Mouse (Mus musculus): ENCODE results near the gene Nfkbil1. TPM values are rescaled to one million over a fixed set of nuclear protein-coding genes. Genes with fewer than 3 reads are reported as not detected.

Nfkbil1 gene
- polyA plus RNA-seq (2015; fragmentation: Nextera tagmentation; extraction: Ambion mirVana): 2.8 and 2.9 TPM in 2 replicates

DNA sequence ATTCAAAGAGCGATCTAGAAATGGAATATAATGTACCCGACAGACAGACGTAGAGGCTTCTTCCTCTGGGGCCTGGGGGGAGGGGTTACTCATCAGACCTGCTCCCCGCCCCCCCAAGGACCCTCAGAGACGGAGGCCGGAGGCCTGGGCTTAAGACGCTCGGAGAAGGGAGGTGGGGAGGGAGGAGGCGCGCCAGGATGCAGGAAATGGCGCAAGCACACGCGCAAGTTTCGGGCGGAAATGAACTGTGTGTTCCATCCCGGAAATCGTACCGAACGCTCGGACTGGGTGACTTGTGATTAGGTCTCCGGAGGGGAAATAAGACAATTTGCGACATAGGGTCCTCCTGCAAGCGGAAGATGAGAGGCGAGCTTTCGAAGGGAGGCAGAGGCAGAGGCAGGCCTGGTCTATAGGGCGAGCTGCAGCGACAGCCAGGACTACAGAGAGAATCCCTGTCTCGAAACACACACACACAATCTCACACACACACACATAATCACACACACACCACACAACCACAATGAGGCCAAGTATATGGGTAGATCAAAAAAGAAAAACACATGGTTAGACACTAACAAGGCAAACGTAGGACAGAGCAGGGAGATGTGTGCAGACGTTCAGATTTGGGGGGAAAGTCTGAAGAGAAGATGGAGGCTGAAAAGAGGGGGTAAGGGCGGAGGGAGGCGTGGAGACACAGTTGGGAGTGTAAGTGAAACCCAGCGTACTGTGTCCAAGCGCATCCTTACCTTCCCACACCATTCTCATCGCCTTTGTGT, at the start of gene Nfkbil1:
Gene Nfkbil1 (minus strand): TSS at position 179 of the 776 bp plus-strand sequence.
- H3K4me1 ChIP-seq (ENCODE audit: control insufficient read depth, low read depth, low read length): peaks cover 36% of the 10 kb centered on the region
- under 1% methylated on average over 35 of the region's 35 CpGs for WGBS (ENCODE audit: insufficient replicate concordance)

DNA sequence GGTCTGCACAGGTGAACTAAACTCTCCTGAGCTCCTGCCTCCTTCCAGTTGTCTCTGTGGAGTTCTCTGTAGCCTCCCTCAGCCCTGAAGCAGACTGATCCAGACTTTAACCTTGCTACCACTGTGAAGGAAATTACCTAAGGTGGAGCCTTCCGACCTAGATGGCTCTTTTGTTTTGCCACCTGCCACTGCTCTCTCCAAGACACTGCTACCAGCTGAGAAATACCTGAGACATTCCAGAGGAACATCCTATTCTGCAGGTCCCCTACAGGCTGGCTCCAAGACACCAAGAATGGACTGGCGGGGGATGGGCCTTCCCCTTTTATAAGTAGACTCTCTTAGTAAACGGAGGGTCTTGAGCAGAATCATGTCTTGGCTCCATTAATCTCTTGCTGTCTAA, 44.7 kb upstream of the Nfkbil1 start:
- H3K9ac ChIP-seq (ENCODE audit: low read depth, low read length): no peak overlapping the region
- H3K4me1 ChIP-seq (ENCODE audit: control insufficient read depth, low read depth, low read length): no peaks in the 10 kb centered on the region
- no peak for ATAC-seq (ENCODE audit: low read depth)
- WGBS (ENCODE audit: insufficient replicate concordance): 56% methylated on average over 3 of the region's 3 CpGs
- H3K4me3 ChIP-seq (ENCODE audit: low read depth, low read length): no peak overlapping the region
- no peaks in the 10 kb centered on the region for H3K9me3 ChIP-seq (replicated peaks; ENCODE audit: control insufficient read depth, low read length)
- no peaks in the 10 kb centered on the region for H3K36me3 ChIP-seq (ENCODE audit: control insufficient read depth, insufficient read depth)
- H3K27ac ChIP-seq (ENCODE audit: low read length): no peak overlapping the region
- H3K27me3 ChIP-seq (ENCODE audit: control insufficient read depth, insufficient read depth, low read depth, low read length): peaks cover 16% of the 10 kb centered on the region
- no peak overlapping the region for H3K4me2 ChIP-seq (ENCODE audit: low read depth, low read length)

More for the DNA sequence above, at the start of gene Nfkbil1:
- no peaks in the 10 kb centered on the region for H3K9me3 ChIP-seq (replicated peaks; ENCODE audit: control insufficient read depth, low read length)
- peak within 1 kb of the TSS; percentile 96 for H3K27ac ChIP-seq (ENCODE audit: low read length)
- peak; percentile 79 for ATAC-seq (ENCODE audit: low read depth)
- H3K27me3 ChIP-seq (ENCODE audit: control insufficient read depth, insufficient read depth, low read depth, low read length): no peaks in the 10 kb centered on the region
- H3K9ac ChIP-seq (ENCODE audit: low read depth, low read length): peak within 1 kb of the TSS; percentile 84
- peaks cover under 1% of the 10 kb centered on the region; the same call in 1 of the 2 replicates for H3K36me3 ChIP-seq (ENCODE audit: control insufficient read depth, insufficient read depth)
- H3K4me3 ChIP-seq (ENCODE audit: low read depth, low read length): peak within 1 kb of the TSS; percentile 75
- peak within 1 kb of the TSS; percentile 90 for H3K4me2 ChIP-seq (ENCODE audit: low read depth, low read length)

DNA sequence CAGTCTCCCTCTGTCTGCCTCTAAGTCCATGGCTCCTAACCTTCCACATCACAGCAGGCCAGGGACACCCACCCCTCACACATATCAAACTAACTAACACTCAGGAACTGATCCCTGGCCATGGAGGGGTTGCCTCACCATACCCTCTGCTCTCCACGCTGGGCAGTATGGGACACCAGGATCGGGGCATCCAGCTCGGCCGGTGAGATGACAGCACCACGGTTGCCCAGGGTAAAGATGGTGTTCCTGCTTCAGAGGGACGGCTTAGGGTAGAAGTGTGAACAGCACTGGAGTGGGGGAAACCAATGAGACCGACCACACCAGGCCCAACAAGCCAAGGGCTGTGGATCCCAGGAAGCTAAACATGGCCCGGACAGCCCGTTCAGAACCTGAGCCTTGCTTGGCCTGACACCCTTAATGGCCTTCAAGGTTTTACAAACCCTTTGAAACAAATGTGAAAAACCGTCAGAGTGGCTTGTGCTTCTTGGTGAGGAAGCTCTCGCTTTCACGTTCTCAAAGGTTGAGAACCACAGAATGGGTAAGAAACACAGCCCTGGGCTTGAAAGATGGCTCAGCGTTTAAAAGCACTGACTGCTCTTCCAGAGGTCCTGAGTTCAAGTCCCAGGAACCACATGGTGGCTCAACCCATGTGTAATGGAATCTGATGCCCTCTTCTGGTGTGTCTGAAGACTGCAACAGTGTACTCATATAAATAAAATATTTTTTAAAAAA, 43.5 kb upstream of the Nfkbil1 start:
- Histone ChIP-seq H3K9me3 (replicated peaks; ENCODE audit: control insufficient read depth, low read length) (no peaks in the 10 kb centered on the region), H3K27me3 (ENCODE audit: control insufficient read depth, insufficient read depth, low read depth, low read length) (peaks cover 16% of the 10 kb centered on the region), H3K4me3 (ENCODE audit: low read depth, low read length) (no peak overlapping the region), H3K36me3 (ENCODE audit: control insufficient read depth, insufficient read depth) (no peaks in the 10 kb centered on the region), H3K4me1 (ENCODE audit: control insufficient read depth, low read depth, low read length) (no peaks in the 10 kb centered on the region), H3K9ac (ENCODE audit: low read depth, low read length) (no peak overlapping the region), H3K4me2 (ENCODE audit: low read depth, low read length) (no peak overlapping the region), H3K27ac (ENCODE audit: low read length) (no peak overlapping the region)
- no peak for ATAC-seq (ENCODE audit: low read depth)
- 66% methylated on average over 13 of the region's 13 CpGs for WGBS (ENCODE audit: insufficient replicate concordance)

DNA sequence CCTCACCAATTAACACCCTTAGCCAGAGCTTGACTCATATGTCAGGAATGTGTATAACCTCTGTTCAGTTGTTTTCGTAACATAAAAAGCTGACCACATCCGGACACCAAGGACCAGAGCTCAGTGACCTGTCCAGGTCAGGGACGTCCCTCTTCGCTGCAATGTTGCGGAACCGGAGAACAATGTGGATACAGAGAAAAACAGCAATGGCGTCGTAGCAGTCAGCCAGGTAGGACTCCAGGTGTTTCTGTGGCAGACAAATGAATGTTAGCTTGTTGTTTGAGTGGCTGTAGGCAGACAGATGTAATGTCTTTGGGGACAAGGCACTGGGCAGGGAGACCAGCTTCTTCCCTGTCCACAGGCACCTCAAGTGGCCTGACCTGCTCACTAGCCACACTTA, 42.5 kb upstream of the Nfkbil1 start:
- WGBS (ENCODE audit: insufficient replicate concordance): 65% methylated on average over 8 of the region's 8 CpGs
- Histone ChIP-seq H3K27me3 (ENCODE audit: control insufficient read depth, insufficient read depth, low read depth, low read length) (peaks cover 16% of the 10 kb centered on the region), H3K4me3 (ENCODE audit: low read depth, low read length) (no peak overlapping the region), H3K36me3 (ENCODE audit: control insufficient read depth, insufficient read depth) (no peaks in the 10 kb centered on the region), H3K4me1 (ENCODE audit: control insufficient read depth, low read depth, low read length) (no peaks in the 10 kb centered on the region), H3K27ac (ENCODE audit: low read length) (no peak overlapping the region), H3K9me3 (replicated peaks; ENCODE audit: control insufficient read depth, low read length) (no peaks in the 10 kb centered on the region), H3K9ac (ENCODE audit: low read depth, low read length) (no peak overlapping the region), H3K4me2 (ENCODE audit: low read depth, low read length) (no peak overlapping the region)
- ATAC-seq (ENCODE audit: low read depth): no peak

DNA sequence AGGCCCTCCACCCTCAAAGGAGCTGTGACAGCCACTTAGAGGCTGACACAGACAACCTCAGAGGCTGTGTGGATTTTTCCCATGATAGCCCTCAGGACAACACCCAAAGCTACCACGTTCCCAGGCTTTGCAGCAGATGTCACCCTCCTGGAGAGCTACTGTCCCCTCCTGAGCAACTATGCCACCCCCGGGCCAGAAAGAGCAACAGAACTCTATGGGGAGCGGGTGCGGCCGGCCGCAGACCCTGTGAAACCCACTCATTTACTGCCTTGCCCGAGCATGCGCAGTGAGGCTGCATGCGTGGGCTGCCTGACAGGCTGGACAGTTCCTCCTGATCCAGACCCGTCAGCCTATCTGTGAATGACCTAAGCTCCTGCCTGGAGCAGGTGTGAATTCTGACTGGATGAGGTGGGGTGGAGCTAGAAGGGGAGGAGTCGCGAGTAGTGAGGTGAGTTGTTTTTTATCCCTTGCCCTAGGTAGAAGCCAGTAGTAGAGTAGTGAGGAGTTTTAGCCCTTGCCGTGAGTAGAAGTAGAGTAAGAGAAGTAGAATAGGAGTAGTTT, 40.8 kb upstream of the Nfkbil1 start:
- Histone ChIP-seq H3K9ac (ENCODE audit: low read depth, low read length) (no peak overlapping the region), H3K4me1 (ENCODE audit: control insufficient read depth, low read depth, low read length) (no peaks in the 10 kb centered on the region), H3K36me3 (ENCODE audit: control insufficient read depth, insufficient read depth) (no peaks in the 10 kb centered on the region), H3K27ac (ENCODE audit: low read length) (no peak overlapping the region), H3K9me3 (replicated peaks; ENCODE audit: control insufficient read depth, low read length) (no peaks in the 10 kb centered on the region), H3K4me3 (ENCODE audit: low read depth, low read length) (no peak overlapping the region), H3K27me3 (ENCODE audit: control insufficient read depth, insufficient read depth, low read depth, low read length) (peaks cover 16% of the 10 kb centered on the region), H3K4me2 (ENCODE audit: low read depth, low read length) (no peak overlapping the region)
- no peak for ATAC-seq (ENCODE audit: low read depth)
- WGBS (ENCODE audit: insufficient replicate concordance): 20% methylated on average over 13 of the region's 13 CpGs

DNA sequence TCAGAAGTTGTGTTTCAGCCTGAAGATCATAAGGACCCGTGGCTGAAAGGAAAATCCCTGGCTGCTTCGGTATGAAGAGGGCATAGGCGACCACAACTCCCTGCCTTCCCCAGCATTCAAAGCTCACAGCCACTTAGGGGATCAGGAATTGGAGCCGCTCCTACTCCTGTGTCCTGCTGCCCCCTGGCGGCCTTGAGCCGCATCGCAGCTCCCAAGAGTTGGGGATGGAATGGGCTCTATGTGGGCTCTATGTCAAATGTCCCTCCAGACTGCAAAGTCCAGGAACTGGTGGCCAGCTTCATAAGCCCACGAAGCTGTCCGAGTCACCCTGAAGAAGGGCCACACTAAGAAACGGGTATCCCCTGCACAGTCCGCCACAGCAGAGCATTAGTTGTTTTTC, 39.2 kb upstream of the Nfkbil1 start:
- peaks cover 16% of the 10 kb centered on the region for H3K27me3 ChIP-seq (ENCODE audit: control insufficient read depth, insufficient read depth, low read depth, low read length)
- no peak overlapping the region for H3K4me3 ChIP-seq (ENCODE audit: low read depth, low read length)
- no peak overlapping the region for H3K27ac ChIP-seq (ENCODE audit: low read length)
- H3K9ac ChIP-seq (ENCODE audit: low read depth, low read length): no peak overlapping the region
- H3K4me2 ChIP-seq (ENCODE audit: low read depth, low read length): no peak overlapping the region
- no peaks in the 10 kb centered on the region for H3K36me3 ChIP-seq (ENCODE audit: control insufficient read depth, insufficient read depth)
- 0 out of 2 replicates have a peak, but pooled peaks have one; percentile 41 for ATAC-seq (ENCODE audit: low read depth)
- no peaks in the 10 kb centered on the region for H3K9me3 ChIP-seq (replicated peaks; ENCODE audit: control insufficient read depth, low read length)
- WGBS (ENCODE audit: insufficient replicate concordance): 3% methylated on average over 11 of the region's 11 CpGs
- H3K4me1 ChIP-seq (ENCODE audit: control insufficient read depth, low read depth, low read length): no peaks in the 10 kb centered on the region

DNA sequence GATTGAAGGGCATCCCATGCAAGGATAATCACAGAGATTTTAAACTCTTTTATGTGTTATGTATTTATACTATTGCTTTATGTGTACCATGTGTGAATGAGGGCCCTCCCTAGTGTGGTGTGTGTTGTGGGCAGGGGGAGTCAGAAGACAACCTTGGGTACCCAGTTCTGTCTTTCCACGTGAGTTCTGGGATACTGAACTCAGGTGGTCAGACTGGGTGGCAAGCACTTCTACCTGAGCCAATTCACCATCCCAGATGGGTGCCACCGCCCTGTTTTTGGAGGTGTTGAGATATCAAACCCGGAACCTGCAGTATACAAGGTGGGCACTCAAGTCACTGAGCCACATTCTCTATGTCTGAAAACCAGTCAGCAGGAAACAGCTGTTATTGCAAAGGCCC, 36.7 kb upstream of the Nfkbil1 start:
- no peaks in the 10 kb centered on the region for H3K36me3 ChIP-seq (ENCODE audit: control insufficient read depth, insufficient read depth)
- H3K4me1 ChIP-seq (ENCODE audit: control insufficient read depth, low read depth, low read length): no peaks in the 10 kb centered on the region
- H3K4me3 ChIP-seq (ENCODE audit: low read depth, low read length): no peak overlapping the region
- WGBS (ENCODE audit: insufficient replicate concordance): 63% methylated on average over 3 of the region's 3 CpGs
- no peak overlapping the region for H3K27ac ChIP-seq (ENCODE audit: low read length)
- H3K27me3 ChIP-seq (ENCODE audit: control insufficient read depth, insufficient read depth, low read depth, low read length): peaks cover 13% of the 10 kb centered on the region
- H3K9me3 ChIP-seq (replicated peaks; ENCODE audit: control insufficient read depth, low read length): no peaks in the 10 kb centered on the region
- no peak for ATAC-seq (ENCODE audit: low read depth)
- no peak overlapping the region for H3K4me2 ChIP-seq (ENCODE audit: low read depth, low read length)
- H3K9ac ChIP-seq (ENCODE audit: low read depth, low read length): no peak overlapping the region

DNA sequence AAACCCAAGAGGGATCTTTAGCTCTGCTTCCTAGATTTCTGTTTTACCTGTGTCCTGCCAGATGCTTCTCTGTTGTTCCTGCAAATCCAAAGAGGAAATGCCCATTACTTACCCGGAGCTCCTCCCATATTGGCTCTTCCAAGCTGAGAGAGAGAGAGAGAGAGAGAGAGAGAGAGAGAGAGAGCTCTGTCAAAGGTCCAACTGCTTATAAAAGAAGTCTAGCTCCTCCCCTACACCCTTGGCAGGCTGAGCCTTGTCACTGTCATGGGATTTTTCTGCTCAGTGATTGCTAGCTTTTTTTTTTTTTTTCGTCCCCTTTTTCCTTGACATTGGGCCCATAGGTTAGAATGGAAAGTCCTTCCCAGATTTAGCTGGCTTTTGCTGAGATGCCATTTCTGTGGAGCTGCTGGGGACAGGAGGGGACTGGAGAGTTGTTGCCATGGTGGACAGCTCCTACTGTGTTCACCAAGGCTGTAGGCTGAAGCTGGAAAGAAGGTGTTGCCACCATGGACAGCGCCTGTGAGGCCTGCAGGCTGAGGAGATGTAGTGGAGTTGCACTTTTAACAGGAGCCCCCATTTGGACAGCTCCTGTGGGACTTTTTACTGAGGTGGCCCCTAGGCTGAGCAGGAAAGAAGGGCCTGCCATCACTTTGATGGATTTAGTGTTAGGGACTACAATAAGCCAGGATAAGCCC, 34.2 kb upstream of the Nfkbil1 start:
- Histone ChIP-seq H3K9ac (ENCODE audit: low read depth, low read length) (no peak overlapping the region), H3K4me3 (ENCODE audit: low read depth, low read length) (no peak overlapping the region), H3K27me3 (ENCODE audit: control insufficient read depth, insufficient read depth, low read depth, low read length) (no peaks in the 10 kb centered on the region), H3K27ac (ENCODE audit: low read length) (no peak overlapping the region), H3K4me2 (ENCODE audit: low read depth, low read length) (no peak overlapping the region), H3K4me1 (ENCODE audit: control insufficient read depth, low read depth, low read length) (no peaks in the 10 kb centered on the region), H3K36me3 (ENCODE audit: control insufficient read depth, insufficient read depth) (no peaks in the 10 kb centered on the region), H3K9me3 (replicated peaks; ENCODE audit: control insufficient read depth, low read length) (no peaks in the 10 kb centered on the region)
- no peak for ATAC-seq (ENCODE audit: low read depth)
- WGBS (ENCODE audit: insufficient replicate concordance): 31% methylated on average over 3 of the region's 3 CpGs
